Comparison of ENCODE assay signal across 10 mouse cellular contexts in genomic region chr16:42546229-42547163, GRCm38 (mm10).
DNase-seq lines count a peak whose midpoint lies in the region; ATAC-seq and TF ChIP-seq lines count a peak whose summit lies in the region.
"Had no signal": no experiment of that assay in that cellular context is flagged by ENCODE, and none has a peak within 500 bp of the region (broad histone marks: within the 10 kb centered on the region; RNA-seq: fewer than 3 reads in every experiment).

No protein-coding gene starts in this region.

- H3K4me1 ChIP-seq in lung, postnatal 0 days (ENCODE audit: insufficient read depth, low read depth, low read length) = no peaks in the 10 kb centered on the region
- peaks cover 11% of the 10 kb centered on the region for H3K4me1 ChIP-seq in forebrain, embryonic 15.5 days
- peaks cover 11% of the 10 kb centered on the region for H3K4me1 ChIP-seq in neural tube, embryonic 13.5 days (replicated peaks)
- H3K4me1 ChIP-seq in kidney, embryonic 14.5 days (ENCODE audit: control insufficient read depth, insufficient read depth, low read length) = no peaks in the 10 kb centered on the region

- peak; percentile 1 for DNase-seq in lung, postnatal 36 days
- no peak for DNase-seq in lung, postnatal 0 days (ENCODE audit: low spot score)
- peak; percentile 14 to 25 for DNase-seq in layer of hippocampus, postnatal 10 days (ENCODE audit: low spot score in 2 of 2)
- DNase-seq in cerebellum, adult 11 months = no peak
- DNase-seq: lung, adult 18-20 months; thymus, postnatal 36 days had no signal

- no peak overlapping the region for H3K4me3 ChIP-seq in lung, postnatal 0 days (ENCODE audit: low read depth, low read length)
- H3K4me3 ChIP-seq in forebrain, embryonic 15.5 days = no peak overlapping the region
- H3K4me3 ChIP-seq in neural tube, embryonic 13.5 days = no peak overlapping the region
- no peak overlapping the region for H3K4me3 ChIP-seq in kidney, embryonic 14.5 days (ENCODE audit: low read length)

- H3K4me2 ChIP-seq in lung, postnatal 0 days (replicated peaks; ENCODE audit: low read depth, low read length) = no peak overlapping the region
- no peak overlapping the region for H3K4me2 ChIP-seq in forebrain, embryonic 15.5 days (replicated peaks)
- H3K4me2 ChIP-seq in neural tube, embryonic 13.5 days = peak overlapping the region; percentile 24
- no peak overlapping the region for H3K4me2 ChIP-seq in kidney, embryonic 14.5 days (replicated peaks; ENCODE audit: low read depth, low read length)

- H3K36me3 ChIP-seq in lung, postnatal 0 days (ENCODE audit: insufficient read depth, low read length) = no peaks in the 10 kb centered on the region
- no peaks in the 10 kb centered on the region for H3K36me3 ChIP-seq in forebrain, embryonic 15.5 days
- no peaks in the 10 kb centered on the region for H3K36me3 ChIP-seq in neural tube, embryonic 13.5 days
- no peaks in the 10 kb centered on the region for H3K36me3 ChIP-seq in kidney, embryonic 14.5 days (ENCODE audit: control insufficient read depth, insufficient read depth, low read length)

- WGBS in lung, postnatal 0 days = 43% methylated on average over 14 of the region's 14 CpGs
- WGBS in forebrain, embryonic 15.5 days = 41% methylated on average over 14 of the region's 14 CpGs
- 29% methylated on average over 14 of the region's 14 CpGs for WGBS in neural tube, embryonic 13.5 days
- 42% methylated on average over 14 of the region's 14 CpGs for WGBS in kidney, embryonic 14.5 days

- no peak for ATAC-seq in lung, postnatal 0 days
- ATAC-seq in forebrain, embryonic 15.5 days (replicated peaks) = peak; percentile 85
- peak; percentile 83 for ATAC-seq in neural tube, embryonic 13.5 days (ENCODE audit: low read depth)
- ATAC-seq in kidney, embryonic 14.5 days (ENCODE audit: low FRiP score, low TSS enrichment) = no peak; the same call in 1 of the 2 replicates
- no peak for ATAC-seq in inflammation-experienced regulatory T-cells, adult 6 months

- H3K9me3 ChIP-seq in lung, postnatal 0 days (ENCODE audit: low read length) = no peaks in the 10 kb centered on the region
- no peaks in the 10 kb centered on the region for H3K9me3 ChIP-seq in forebrain, embryonic 15.5 days
- no peaks in the 10 kb centered on the region for H3K9me3 ChIP-seq in neural tube, embryonic 13.5 days
- no peaks in the 10 kb centered on the region for H3K9me3 ChIP-seq in kidney, embryonic 14.5 days (ENCODE audit: control insufficient read depth, low read length)

- TF ChIP-seq EP300 in lung, postnatal 0 days (IDR thresholded peaks at IDR 0.05) = no peak

- no peak overlapping the region for H3K9ac ChIP-seq in lung, postnatal 0 days (replicated peaks; ENCODE audit: low read depth)
- no peak overlapping the region for H3K9ac ChIP-seq in forebrain, embryonic 15.5 days (replicated peaks)
- H3K9ac ChIP-seq in neural tube, embryonic 13.5 days = no peak overlapping the region
- H3K9ac ChIP-seq in kidney, embryonic 14.5 days (ENCODE audit: low read depth, low read length) = no peak overlapping the region

- no peak overlapping the region for H3K27ac ChIP-seq in lung, postnatal 0 days (ENCODE audit: low read length)
- no peak overlapping the region for H3K27ac ChIP-seq in forebrain, embryonic 15.5 days (replicated peaks)
- 0 out of 2 replicates have a peak overlapping the region, but pooled peaks have one; percentile 18 for H3K27ac ChIP-seq in neural tube, embryonic 13.5 days (replicated peaks)
- no peak overlapping the region for H3K27ac ChIP-seq in kidney, embryonic 14.5 days (ENCODE audit: low read depth, low read length)

- no peaks in the 10 kb centered on the region for H3K27me3 ChIP-seq in lung, postnatal 0 days (replicated peaks; ENCODE audit: insufficient read depth, low read length)
- no peaks in the 10 kb centered on the region for H3K27me3 ChIP-seq in forebrain, embryonic 15.5 days
- H3K27me3 ChIP-seq in neural tube, embryonic 13.5 days = no peaks in the 10 kb centered on the region
- H3K27me3 ChIP-seq in kidney, embryonic 14.5 days (ENCODE audit: control insufficient read depth, insufficient read depth, low read length) = no peaks in the 10 kb centered on the region

- no peak for TF ChIP-seq CTCF in lung, postnatal 0 days (IDR thresholded peaks at IDR 0.05)

Comparison
In these comparisons a context has a peak if more than half of its experiments do, and no peak if none do; other contexts are left out.
1. DNase-seq: peak in lung, postnatal 36 days (single experiment) and layer of hippocampus, postnatal 10 days (2 of 2); none in lung, postnatal 0 days (single experiment) and cerebellum, adult 11 months (single experiment).
2. ATAC-seq: peak in forebrain, embryonic 15.5 days (single experiment) and neural tube, embryonic 13.5 days (single experiment); none in lung, postnatal 0 days (single experiment), kidney, embryonic 14.5 days (single experiment) and inflammation-experienced regulatory T-cells, adult 6 months (single experiment).